Mouse (Mus musculus): ENCODE results near the gene Aprt.

Aprt gene

GRCm38 (mm10) chr8:122576648-122577022 is at the start of gene Aprt:
TSS of gene Aprt (minus strand) at chr8:122576909.
- CTCF ChIA-PET, result interaction anchor here in 1 of 4 experiments (0.6 kb wide), 1 partner anchor 54 kb away, joined by 3 read pairs; no protein-coding TSS in a partner anchor
- POLR2A ChIA-PET, result interaction anchor here (0.6 to 18.6 kb wide), 25 partner anchors 8 to 1416 kb away, joined by 3 to 397 read pairs (median 4); partner anchors contain the start of genes Cdt1 (in 3 of the 4), Galns (in 2 of the 4), Piezo1 (in 1 of the 4) and Trappc2l (in 1 of the 4)

GRCm38 (mm10) chr8:122625811-122626210 is 49.1 kb upstream of the Aprt start:
- ChIA-PET CTCF (interaction anchor here (0.6 to 1.9 kb wide), 8 partner anchors 8 to 874 kb away, joined by 3 to 6 read pairs (median 3); partner anchors contain the start of gene Galns (in 1 of the 4)), POLR2A (interaction anchor here in 2 of 4 experiments (0.5 to 1.3 kb wide), 5 partner anchors 10 to 129 kb away, joined by 3 to 5 read pairs (median 3); no protein-coding TSS in a partner anchor)

- ChIA-PET POLR2A (interaction anchor here in 3 of 4 experiments (0.7 to 2.2 kb wide), 4 partner anchors 13 to 206 kb away, joined by 3 to 6 read pairs (median 3); partner anchors contain the start of genes Galns (in 2 of the 3) and Trappc2l (in 2 of the 3)), CTCF (interaction anchor here in 3 of 4 experiments (0.5 to 1.9 kb wide), 14 partner anchors 14 to 873 kb away, joined by 3 to 6 read pairs (median 3); partner anchors contain the start of genes Galns (in 1 of the 3) and Trappc2l (in 1 of the 3))
Observed at GRCm38 (mm10) chr8:122624653-122625052, 47.9 kb upstream of the Aprt start.

GRCm38 (mm10) chr8:122623844-122624642 is 47.3 kb upstream of the Aprt start:
- ChIA-PET POLR2A (interaction anchor here in 3 of 4 experiments (0.7 to 2.2 kb wide), 3 partner anchors 12 to 206 kb away, joined by 3 to 6 read pairs (median 3); partner anchors contain the start of genes Galns (in 2 of the 3) and Trappc2l (in 2 of the 3)), CTCF (interaction anchor here in 3 of 4 experiments (0.5 to 1.9 kb wide), 12 partner anchors 13 to 1095 kb away, joined by 3 to 8 read pairs (median 4); partner anchors contain the start of genes Galns (in 1 of the 3) and Trappc2l (in 1 of the 3))

GRCm38 (mm10) chr8:122622727-122623126 is 46.0 kb upstream of the Aprt start, which contains the start of gene Pabpn1l:
TSS of gene Pabpn1l (minus strand) at chr8:122622739.
- CTCF ChIA-PET, result interaction anchor here (0.6 to 1.5 kb wide), 6 partner anchors 11 to 190 kb away, joined by 3 to 7 read pairs (median 4); partner anchors contain the start of genes Galns (in 1 of the 4) and Trappc2l (in 1 of the 4)
- POLR2A ChIA-PET, result interaction anchor here in 2 of 4 experiments (1.2 to 2.2 kb wide), 4 partner anchors 8 to 48 kb away, joined by 3 to 6 read pairs (median 5); partner anchors contain the start of genes Galns (in 1 of the 2) and Trappc2l (in 1 of the 2)

GRCm38 (mm10) chr8:122620446-122620845 is 43.7 kb upstream of the Aprt start:
- POLR2A ChIA-PET, result interaction anchor here in 1 of 4 experiments (1.8 kb wide), 1 partner anchor 9 kb away, joined by 5 read pairs; the partner anchor contains the start of genes Galns and Trappc2l

GRCm38 (mm10) chr8:122618660-122619378 is 42.1 kb upstream of the Aprt start:
- POLR2A ChIA-PET, result interaction anchor here in 3 of 4 experiments (0.6 to 1.1 kb wide), 5 partner anchors 51 to 144 kb away, joined by 3 to 4 read pairs (median 4); partner anchors contain the start of gene Cdt1 (in 1 of the 3)
- CTCF ChIA-PET, result interaction anchor here (0.6 to 1.8 kb wide), 22 partner anchors 8 to 575 kb away, joined by 3 to 12 read pairs (median 4); no protein-coding TSS in a partner anchor

More at GRCm38 (mm10) chr8:122620446-122620845, 43.7 kb upstream of the Aprt start:
- CTCF ChIA-PET, result interaction anchor here in 1 of 4 experiments (1.0 kb wide), 1 partner anchor 40 kb away, joined by 3 read pairs; no protein-coding TSS in a partner anchor

GRCm38 (mm10) chr8:122617947-122618546 is 41.3 kb upstream of the Aprt start:
- ChIA-PET CTCF (interaction anchor here (0.5 to 1.8 kb wide), 39 partner anchors 8 to 909 kb away, joined by 3 to 12 read pairs (median 3); no protein-coding TSS in a partner anchor), POLR2A (interaction anchor here (0.6 to 1.5 kb wide), 10 partner anchors 10 to 403 kb away, joined by 3 to 5 read pairs (median 4); partner anchors contain the start of gene Cdt1 (in 2 of the 4))

GRCm38 (mm10) chr8:122616181-122616905 is 39.6 kb upstream of the Aprt start:
- POLR2A ChIA-PET, result interaction anchor here in 1 of 4 experiments (0.6 to 1.5 kb wide), 6 partner anchors 8 to 489 kb away, joined by 3 to 4 read pairs (median 3); no protein-coding TSS in a partner anchor
- CTCF ChIA-PET, result interaction anchor here in 3 of 4 experiments (0.6 to 0.9 kb wide), 4 partner anchors 61 to 940 kb away, joined by 3 to 4 read pairs (median 3); no protein-coding TSS in a partner anchor

- POLR2A ChIA-PET, result interaction anchor here (0.6 to 3.1 kb wide), 58 partner anchors 9 to 795 kb away, joined by 3 to 26 read pairs (median 4); partner anchors contain the start of genes Aprt (in 2 of the 4), Cdt1 (in 2 of the 4), Ankrd11 (in 1 of the 4) and Cbfa2t3 (in 1 of the 4)
- CTCF ChIA-PET, result interaction anchor here (0.6 to 1.5 kb wide), 13 partner anchors 11 to 702 kb away, joined by 3 to 5 read pairs (median 3); partner anchors contain the start of gene Pabpn1l (in 1 of the 4)
Observed at GRCm38 (mm10) chr8:122611295-122612133, 34.8 kb upstream of the Aprt start, which contains the start of the genes Galns and Trappc2l. TSS of gene Galns (minus strand) at chr8:122611463. TSS of gene Trappc2l (plus strand) at chr8:122611640.

GRCm38 (mm10) chr8:122610612-122611277 is 34.0 kb upstream of the Aprt start:
- ChIA-PET POLR2A (interaction anchor here (0.6 to 3.1 kb wide), 44 partner anchors 8 to 602 kb away, joined by 3 to 26 read pairs (median 4); partner anchors contain the start of genes Aprt (in 2 of the 4), Cdt1 (in 2 of the 4), Ankrd11 (in 1 of the 4) and Chmp1a (in 1 of the 4)), CTCF (interaction anchor here (0.6 to 1.5 kb wide), 12 partner anchors 11 to 701 kb away, joined by 3 to 5 read pairs (median 3); partner anchors contain the start of gene Pabpn1l (in 1 of the 4))

- POLR2A ChIA-PET, result interaction anchor here in 2 of 4 experiments (0.7 to 2.8 kb wide), 12 partner anchors 8 to 602 kb away, joined by 3 to 10 read pairs (median 4); partner anchors contain the start of genes Cdt1 (in 1 of the 2), Chmp1a (in 1 of the 2), Snai3 (in 1 of the 2) and Spata33 (in 1 of the 2)
Observed at GRCm38 (mm10) chr8:122610209-122610608, 33.5 kb upstream of the Aprt start.

GRCm38 (mm10) chr8:122606810-122607209 is 30.1 kb upstream of the Aprt start:
- CTCF ChIA-PET, result interaction anchor here in 3 of 4 experiments (0.6 to 1.2 kb wide), 4 partner anchors 20 to 746 kb away, joined by 3 to 9 read pairs (median 3); no protein-coding TSS in a partner anchor
- POLR2A ChIA-PET, result interaction anchor here in 2 of 4 experiments (0.6 to 1.2 kb wide), 3 partner anchors 8 to 494 kb away, joined by 3 to 4 read pairs (median 4); no protein-coding TSS in a partner anchor

More at GRCm38 (mm10) chr8:122610209-122610608, 33.5 kb upstream of the Aprt start:
- CTCF ChIA-PET, result interaction anchor here in 1 of 4 experiments (1.5 kb wide), 1 partner anchor 14 kb away, joined by 5 read pairs; no protein-coding TSS in a partner anchor

- ChIA-PET POLR2A (interaction anchor here in 3 of 4 experiments (0.5 to 1.6 kb wide), 4 partner anchors 31 to 495 kb away, joined by 3 read pairs; no protein-coding TSS in a partner anchor), CTCF (interaction anchor here in 3 of 4 experiments (0.6 to 1.1 kb wide), 5 partner anchors 13 to 717 kb away, joined by 3 to 6 read pairs (median 4); no protein-coding TSS in a partner anchor)
Observed at GRCm38 (mm10) chr8:122605367-122605766, 28.7 kb upstream of the Aprt start.
